Mouse (Mus musculus): ENCODE data around the gene Prr9.

DNA sequence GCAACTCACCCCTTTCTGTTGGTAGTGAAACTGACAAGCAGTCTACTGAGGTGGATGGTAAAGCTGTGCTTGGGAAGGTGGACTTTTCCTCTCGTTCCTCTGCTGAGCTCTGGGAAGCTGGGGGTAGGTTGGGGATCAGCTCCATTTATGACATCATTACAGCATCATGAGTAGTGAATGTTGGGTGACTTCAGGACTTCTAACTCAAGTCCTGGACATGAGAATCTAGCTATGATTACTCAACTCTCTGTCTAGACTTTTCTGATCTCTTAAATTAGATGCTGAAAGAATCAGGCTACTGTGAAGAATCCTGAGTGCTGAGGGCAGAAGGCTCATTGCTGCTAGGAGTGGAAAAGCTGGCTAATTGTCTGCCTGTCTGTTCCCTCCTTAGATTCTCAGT lies 18.9 kb upstream of the Prr9 start, which contains the start of gene Lelp1:
- TF ChIP-seq CTCF (IDR thresholded peaks at IDR 0.05; ENCODE audit: insufficient read depth, low read length), result no peak
- no peak for TF ChIP-seq POLR2A (IDR thresholded peaks at IDR 0.05; ENCODE audit: borderline replicate concordance, extremely low read depth, low read depth, low read length)

Measured in lung, adult 2 months (tissue).